Mouse (Mus musculus) effector memory CD4-positive, alpha-beta T cell, adult 5 months (primary cell): ENCODE data around the gene Dcdc2c. TPM values are rescaled to one million over a fixed set of nuclear protein-coding genes. Genes with fewer than 3 reads are reported as not detected.

Source experiments
- polyA plus RNA-seq: library from polyadenylated mRNA; unstranded; fragments of 100-300 nt; shearing (Covaris generic); gene quantifications from one replicate; pipeline ENCODE4 v1.2.1, GENCODE M21; 2017

The Dcdc2c gene
- polyA plus RNA-seq = not detected

GRCm38 (mm10) chr12:28552299-28552698, at the start of gene Dcdc2c:
Gene Dcdc2c, minus strand, starts transcription at chr12:28552399.

GRCm38 (mm10) chr12:28582423-28582822, 30.2 kb upstream of the Dcdc2c start, which contains the start of gene Allc:
Gene Allc, minus strand, starts transcription at chr12:28582523.

Other genes with a start within 250 kb of the Dcdc2c start
- not detected for gene Allc, start 30.1 kb upstream of the Dcdc2c start, polyA plus RNA-seq
- gene Colec11, start 71.0 kb upstream of the Dcdc2c start, polyA plus RNA-seq = not detected
- 950 TPM for gene Rps7, start 83.6 kb upstream of the Dcdc2c start, polyA plus RNA-seq
- 30.0 TPM for gene Rnaseh1, start 97.2 kb upstream of the Dcdc2c start, polyA plus RNA-seq
- gene Adi1, start 122.8 kb upstream of the Dcdc2c start, polyA plus RNA-seq = 52.7 TPM
- gene Trappc12, start 198.1 kb upstream of the Dcdc2c start, polyA plus RNA-seq = 60.7 TPM
- gene Eipr1, start 199.4 kb upstream of the Dcdc2c start, polyA plus RNA-seq = 37.5 TPM